Mouse (Mus musculus): Measurements from ENCODE around the gene Porcn.

The Porcn gene

DNA sequence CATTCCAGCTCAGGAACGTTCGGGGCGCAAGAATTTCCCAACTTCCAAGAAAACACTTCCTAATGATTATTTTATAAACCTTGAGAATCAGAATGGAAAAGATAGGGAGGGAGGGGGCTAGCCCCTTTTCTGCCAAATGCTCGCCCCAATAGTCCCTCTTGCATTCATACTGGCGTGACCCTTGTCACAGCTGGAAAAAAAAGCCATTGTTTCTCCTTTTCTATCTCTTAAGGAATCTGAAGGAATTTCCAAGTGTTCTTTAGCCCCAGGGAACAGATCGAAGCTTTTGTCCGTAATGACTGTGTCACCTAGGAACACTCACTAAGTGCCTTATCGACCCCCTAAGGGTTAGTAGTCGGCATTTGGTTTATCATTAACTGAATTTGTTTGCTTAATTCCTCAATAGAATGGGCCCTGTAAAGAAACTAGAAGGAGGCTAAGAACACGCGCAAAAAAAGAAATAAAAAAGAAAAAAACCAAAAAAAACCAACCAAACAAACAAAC is 421 bp upstream of the Porcn start:
- no peak for DNase-seq (ENCODE audit: low spot score in 2 of 2)

DNA sequence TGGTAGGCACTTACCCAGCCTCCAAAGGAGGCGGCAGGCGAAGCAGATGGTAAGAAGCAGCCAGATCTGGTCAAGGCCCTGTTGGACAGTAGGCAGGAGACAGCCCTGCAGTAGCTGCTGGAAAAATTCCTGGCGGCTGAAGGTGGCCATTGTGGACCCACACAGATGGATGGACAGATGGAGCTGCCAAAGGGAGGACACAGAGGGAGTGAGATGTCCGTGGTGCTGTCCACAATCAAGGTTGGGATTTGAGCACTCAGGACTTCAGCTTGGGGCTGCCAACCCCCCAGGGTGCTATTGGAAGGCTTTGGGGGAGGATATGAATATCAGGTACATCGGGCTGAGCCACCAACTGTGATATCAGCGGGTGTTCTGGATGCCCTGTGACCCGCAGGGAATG is 774 bp downstream of the Porcn start:
- no peak for DNase-seq (ENCODE audit: low spot score in 2 of 2)

DNA sequence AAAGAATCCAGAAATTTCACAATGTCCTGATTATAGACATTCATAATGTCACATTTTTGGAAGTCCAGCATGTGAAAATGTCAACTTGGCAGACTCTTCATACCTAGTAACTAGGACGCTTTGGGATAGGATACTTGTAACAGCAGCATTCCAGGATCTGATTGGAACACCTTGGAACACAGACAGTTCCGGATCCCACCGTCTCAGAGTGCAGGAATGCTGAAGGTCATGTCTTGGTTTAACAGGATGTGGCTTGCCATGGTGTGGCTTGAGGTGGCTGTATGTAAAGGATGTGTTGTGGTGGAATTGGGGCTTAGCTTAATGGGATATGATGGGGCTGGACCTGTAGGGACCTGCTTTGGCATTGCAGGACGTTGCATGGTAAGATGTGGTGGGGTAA is 1.2 kb downstream of the Porcn start:
- DNase-seq (ENCODE audit: low spot score in 2 of 2), result no peak

DNA sequence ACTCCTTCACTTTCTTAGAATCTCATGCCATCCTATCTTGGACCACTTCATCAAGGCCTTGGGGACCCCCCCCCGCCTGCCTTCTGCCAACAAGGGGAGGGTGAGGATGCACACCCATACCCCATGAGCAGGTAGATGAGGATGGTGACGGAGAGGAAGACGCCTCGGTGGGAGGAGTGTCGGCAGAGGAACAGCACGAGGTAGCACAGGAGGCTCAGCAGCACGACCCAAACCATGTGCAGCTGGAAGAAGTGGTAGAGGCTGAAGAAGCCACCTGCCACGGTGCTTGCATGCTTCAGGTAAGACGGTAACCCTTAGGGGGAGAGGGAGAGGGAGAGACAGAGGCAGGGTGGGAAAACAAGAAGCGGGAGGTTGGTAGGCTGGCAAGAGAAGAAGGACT is 2.2 kb downstream of the Porcn start:
- DNase-seq (ENCODE audit: low spot score in 2 of 2), result no peak

DNA sequence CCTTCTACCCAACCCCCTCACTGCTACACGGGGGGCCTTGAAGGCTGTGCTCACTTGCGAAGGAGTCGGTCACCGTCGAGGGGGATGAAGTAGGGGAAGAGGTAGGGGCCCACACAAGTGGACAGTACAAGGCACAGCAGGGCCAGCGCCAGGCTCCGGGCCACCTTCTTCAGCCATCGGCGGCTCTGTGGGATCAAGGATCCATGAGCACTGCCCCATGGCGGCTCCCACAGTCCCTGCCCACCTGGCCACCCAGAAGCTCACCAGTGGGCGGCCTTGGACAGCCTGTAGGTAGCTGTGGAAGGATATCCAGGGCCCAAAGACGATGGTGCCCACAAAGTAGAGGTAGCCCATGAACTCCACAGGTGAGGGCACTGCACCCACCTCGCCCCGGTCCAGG is 3.2 kb downstream of the Porcn start:
- DNase-seq (ENCODE audit: low spot score in 2 of 2), result no peak

DNA sequence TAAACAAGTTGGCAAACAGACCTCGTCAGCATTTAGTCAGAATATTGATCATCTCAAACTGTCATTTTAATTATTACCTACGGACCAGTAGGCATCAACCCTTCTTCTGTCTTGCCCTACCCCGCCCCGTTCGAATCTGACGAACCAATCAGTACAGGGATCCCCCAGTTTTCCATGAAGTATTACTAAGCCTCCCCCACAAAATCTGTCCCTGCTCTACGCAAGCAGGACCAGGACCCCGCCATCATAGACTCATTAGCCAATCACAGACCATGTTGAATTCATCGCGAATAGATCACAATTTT is 13.0 kb downstream of the Porcn start, which contains the start of gene Ebp:
TSS of gene Ebp (minus strand) at position 94 of the 305 bp plus-strand sequence.
- peak in 1 of 2 experiments; percentile 3 for DNase-seq (ENCODE audit: low spot score in 2 of 2)

DNA sequence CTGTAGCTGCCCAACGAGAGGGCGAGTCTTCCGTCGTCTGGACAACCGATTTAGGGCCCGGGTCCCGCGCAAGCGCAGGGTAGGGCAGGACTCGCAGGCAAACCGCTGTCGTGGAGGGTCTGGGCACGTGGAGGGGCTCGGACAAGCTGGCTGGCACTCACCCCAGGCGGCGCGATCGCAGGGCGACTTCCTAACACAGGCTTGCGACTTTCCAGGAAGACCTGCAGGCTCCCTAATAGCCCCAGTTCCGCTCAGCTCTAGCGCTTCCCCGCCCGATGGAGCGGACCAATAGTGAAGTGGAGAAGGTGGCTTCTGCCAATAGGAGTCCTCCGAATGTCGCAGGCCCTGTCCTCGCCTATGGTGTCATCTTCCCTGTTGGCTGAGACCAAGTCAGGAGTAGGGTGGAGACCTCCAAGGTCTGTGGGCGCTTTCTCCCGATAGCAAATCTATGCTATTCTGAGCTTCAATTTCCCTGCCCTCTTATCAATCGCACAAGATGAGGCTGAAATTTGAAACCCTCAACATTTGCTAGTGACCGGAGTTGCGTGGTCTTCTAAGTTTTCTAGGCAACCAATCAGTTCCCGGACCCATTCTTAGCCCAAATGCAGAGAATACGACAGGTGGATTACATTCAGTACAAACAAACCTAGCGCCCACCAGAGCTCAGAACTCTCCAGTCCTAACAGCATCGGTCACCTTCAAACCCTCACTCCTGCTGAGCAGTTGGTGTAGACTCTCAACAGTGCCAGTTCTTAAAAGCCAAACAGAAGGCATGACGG is 13.5 kb downstream of the Porcn start:
- DNase-seq (ENCODE audit: low spot score in 2 of 2), result peak; percentile 85

- peak in 1 of 2 experiments; percentile 2 for DNase-seq (ENCODE audit: low spot score in 2 of 2)
Measured at GRCm38 (mm10) chrX:8192126-8192639, 14.1 kb downstream of the Porcn start.

DNA sequence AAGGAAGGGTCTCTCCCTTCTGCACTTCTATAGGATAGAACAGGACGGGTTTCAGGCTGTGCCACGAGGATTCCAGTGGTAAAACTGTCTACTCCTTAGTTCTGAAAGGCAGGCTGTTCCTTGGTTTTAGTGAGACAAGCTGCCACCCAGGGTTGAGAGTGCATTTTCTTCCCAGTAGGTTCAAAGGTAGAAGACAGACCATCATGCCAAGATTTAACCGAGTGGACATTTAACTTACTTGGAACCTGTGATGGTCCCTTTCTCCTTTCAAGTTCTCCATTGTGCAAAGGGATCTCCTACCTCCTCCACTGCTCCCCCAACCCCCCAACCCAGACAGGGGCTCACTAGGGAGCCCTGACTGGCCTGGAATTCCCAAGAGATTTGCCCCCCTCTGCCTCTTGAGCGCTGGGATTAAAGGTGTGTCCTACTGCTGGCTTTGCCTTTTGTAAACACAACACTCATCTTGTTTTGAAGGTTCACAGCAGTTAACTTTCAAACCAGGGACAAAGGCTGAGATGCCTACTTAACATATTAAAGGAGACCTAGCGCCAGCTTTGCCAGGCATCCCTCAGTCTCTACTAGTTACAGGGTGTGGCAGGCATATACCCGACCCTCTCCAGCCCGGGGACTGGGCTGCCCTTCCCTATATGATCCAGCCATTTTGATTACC is 23.3 kb downstream of the Porcn start:
- DNase-seq (ENCODE audit: low spot score in 2 of 2), result no peak

DNA sequence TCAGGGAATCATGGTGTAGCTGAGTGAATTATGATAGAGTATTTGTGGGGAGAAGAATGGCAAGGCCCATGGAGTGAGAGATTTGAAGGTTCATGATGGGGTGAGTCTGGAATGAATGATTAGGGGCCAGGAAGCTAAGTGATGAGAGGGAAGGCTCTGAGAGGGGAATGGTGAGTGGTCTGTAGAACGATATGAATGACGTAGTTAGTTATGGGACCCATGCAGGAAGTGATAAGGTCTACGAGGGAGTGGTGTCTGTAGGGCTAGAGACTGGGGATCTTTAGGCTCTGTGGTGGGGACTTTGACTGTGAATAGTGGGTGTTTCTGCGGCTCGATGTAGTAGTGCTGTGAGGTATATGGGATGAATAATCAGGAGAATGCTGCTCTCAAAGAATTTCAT is 26.7 kb downstream of the Porcn start:
- no peak for DNase-seq (ENCODE audit: low spot score in 2 of 2)

- DNase-seq (ENCODE audit: low spot score in 2 of 2), result no peak
Measured at GRCm38 (mm10) chrX:8178871-8179270, 27.5 kb downstream of the Porcn start.

DNA sequence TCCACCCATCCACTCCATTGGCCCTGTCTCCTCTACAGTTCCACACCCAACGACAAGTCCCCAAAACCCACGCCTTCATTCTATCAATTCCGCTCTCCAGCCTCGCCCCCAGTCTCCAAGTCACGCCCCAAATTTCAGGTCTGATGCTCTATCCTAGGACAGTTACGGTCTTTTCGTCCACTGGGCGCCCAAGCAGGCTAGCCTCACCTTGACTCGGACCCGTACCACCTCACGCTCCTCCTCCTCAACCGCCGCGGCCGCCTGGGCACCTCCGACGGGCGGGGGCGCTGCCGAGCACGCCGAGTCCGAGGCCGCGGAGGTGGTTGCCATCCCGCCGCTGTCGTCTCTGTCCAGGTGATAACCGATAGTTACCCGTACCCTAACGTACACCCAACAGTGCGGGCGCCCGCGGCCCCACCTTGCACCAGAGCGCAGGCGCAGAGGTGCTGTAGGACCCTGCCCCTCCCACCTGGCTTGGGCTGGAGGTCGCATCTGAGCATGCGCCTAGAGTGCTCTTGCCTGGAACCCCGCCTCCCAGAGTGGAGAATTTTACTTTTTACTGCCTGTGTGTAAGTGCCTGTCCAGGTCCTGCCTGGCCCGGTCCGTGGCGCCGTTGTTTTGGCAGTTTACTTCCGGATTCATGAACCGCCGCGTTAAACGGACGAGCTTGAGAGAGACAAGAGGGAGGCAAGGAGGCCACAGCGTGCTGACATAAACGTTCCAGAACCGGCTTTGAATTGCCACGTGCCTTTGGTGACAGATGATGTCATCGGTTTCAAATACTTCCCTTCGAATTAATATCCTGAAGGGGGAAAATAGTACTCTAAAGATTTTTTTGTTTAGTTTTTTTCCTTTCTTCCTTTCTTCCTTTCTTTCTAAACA is 30.6 kb downstream of the Porcn start, which contains the start of gene Tbc1d25:
TSS of gene Tbc1d25 (minus strand) at position 678 of the 882 bp plus-strand sequence.
- peak; percentile 86 to 89 for DNase-seq (ENCODE audit: low spot score in 2 of 2)

- no peak for DNase-seq (ENCODE audit: low spot score in 2 of 2)
Measured at GRCm38 (mm10) chrX:8175169-8175503, 31.2 kb downstream of the Porcn start.

- peak; percentile 44 to 57 for DNase-seq (ENCODE audit: low spot score in 2 of 2)
Measured at GRCm38 (mm10) chrX:8167716-8168647, 38.3 kb downstream of the Porcn start.

GRCm38 (mm10) chrX:8164471-8164870 is 41.9 kb downstream of the Porcn start:
- no peak for DNase-seq (ENCODE audit: low spot score in 2 of 2)

- no peak for DNase-seq (ENCODE audit: low spot score in 2 of 2)
Measured at GRCm38 (mm10) chrX:8163076-8163475, 43.2 kb downstream of the Porcn start.

DNA sequence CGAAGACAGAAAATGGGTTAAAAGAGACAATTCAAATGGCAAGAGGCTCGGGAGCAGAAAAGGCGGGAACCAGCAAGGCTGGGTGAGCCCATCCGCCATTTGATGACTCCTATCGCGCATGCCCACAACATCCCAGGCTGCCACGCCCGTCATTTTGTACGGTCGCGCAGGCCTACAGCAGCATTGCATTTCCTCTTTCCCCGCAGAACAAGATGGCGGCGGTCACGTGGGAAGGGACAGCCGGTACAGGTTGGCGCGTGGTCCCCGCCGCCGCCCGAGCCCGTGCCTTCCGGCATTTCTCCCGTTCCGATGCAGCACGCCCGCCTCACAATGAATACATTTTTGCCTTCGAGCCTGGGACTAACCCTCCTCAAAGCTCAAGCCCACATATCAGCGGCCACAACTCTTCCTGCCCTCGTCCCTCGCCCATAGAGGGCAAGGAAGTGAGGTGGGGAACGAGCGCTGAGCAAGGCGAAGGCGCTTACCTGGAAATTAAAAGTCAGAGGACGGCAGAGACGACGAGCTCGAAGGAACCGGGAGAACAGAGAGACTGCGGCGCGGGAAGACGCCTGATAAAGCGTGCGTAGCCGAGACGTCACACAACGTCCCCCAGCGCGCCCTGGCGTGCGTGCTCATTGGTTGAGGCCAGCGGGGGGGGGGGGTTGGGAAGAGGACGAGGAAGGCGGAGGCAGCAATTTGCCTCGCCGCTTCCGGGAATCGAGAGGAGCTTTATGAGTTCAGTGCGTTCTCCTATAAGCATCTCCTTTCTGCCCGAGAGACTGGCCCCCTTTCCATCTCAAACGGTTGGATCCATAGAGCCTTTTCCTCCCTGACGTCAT is 61.0 kb downstream of the Porcn start, which contains the start of gene Rbm3:
TSS of gene Rbm3 (minus strand) at position 728 of the 839 bp plus-strand sequence.
- DNase-seq (ENCODE audit: low spot score in 2 of 2), result peak; percentile 86 to 90
